Mouse (Mus musculus) liver, adult 2 months (tissue): Measurements from ENCODE around the gene Il17re. TPM values are rescaled to one million over a fixed set of nuclear protein-coding genes. Genes with fewer than 3 reads are reported as not detected.

Source experiments
- DNase-seq: peaks from one replicate; pipeline ENCODE4 v3.0.0-alpha.2; 2011; ENCODE audit warnings: low read depth, low spot score; ENCODE audit errors: extremely low read depth
- H3K27ac ChIP-seq: fragments of 200-500 bp; replicated peaks from 2 replicates; pipeline ENCODE4 v1.5.1; 2012; ENCODE audit warnings: low read depth, mild to moderate bottlenecking, control low read depth, inconsistent platforms, low read length; ENCODE audit not compliant: insufficient read depth
- H3K27me3 ChIP-seq: fragments of 200-500 bp; 2 replicates; pipeline ENCODE4 v1.6.1; 2012; ENCODE audit warnings: mild to moderate bottlenecking, moderate library complexity, low read length, inconsistent platforms; ENCODE audit not compliant: control insufficient read depth, insufficient read depth
- H3K36me3 ChIP-seq: fragments of 200-500 bp; 2 replicates; pipeline ENCODE4 v1.6.1; 2012; ENCODE audit warnings: low read length, inconsistent platforms; ENCODE audit not compliant: control insufficient read depth, insufficient read depth
- H3K4me1 ChIP-seq: fragments of 200-500 bp; 2 replicates; pipeline ENCODE4 v1.6.1; 2011; ENCODE audit warnings: low read length; ENCODE audit not compliant: control insufficient read depth, insufficient read depth
- H3K4me3 ChIP-seq: fragments of 200-500 bp; 2 replicates; pipeline ENCODE4 v1.5.1; 2011; ENCODE audit warnings: low read depth, mild to moderate bottlenecking, control low read depth, low read length, moderate library complexity; ENCODE audit not compliant: insufficient read depth
- H3K79me2 ChIP-seq: fragments of 200-500 bp; 2 replicates; pipeline ENCODE4 v1.6.1; 2012; ENCODE audit warnings: inconsistent platforms, mild to moderate bottlenecking, low read length, moderate library complexity; ENCODE audit not compliant: control insufficient read depth, insufficient read depth
- H3K9ac ChIP-seq: fragments of 200-500 bp; 2 replicates; pipeline ENCODE4 v1.6.1; 2012; ENCODE audit warnings: low read depth, mild to moderate bottlenecking, control low read depth, inconsistent platforms, low read length
- CTCF ChIP-seq: fragments of 200-500 bp; IDR thresholded peaks from 2 replicates; pipeline ENCODE4 v1.5.1; 2011; ENCODE audit warnings: low read depth, low read length, control low read depth
- POLR2A ChIP-seq: fragments of 200-500 bp; IDR thresholded peaks from 2 replicates; pipeline ENCODE4 v1.6.1; 2011; ENCODE audit warnings: low read length, control low read depth; ENCODE audit not compliant: insufficient read depth; ENCODE audit errors: extremely low read depth
- WGBS: fragments of 180-500 bp; shearing (Covaris S2); methylation state at CpG from one replicate; pipeline ENCODE4 v1.1.7; 2018; 5-methylcytosine and 5-hydroxymethylcytosine counted together
- polyA plus RNA-seq: library from polyadenylated mRNA; depleted of rRNA; stranded (reverse); fragments of >200 nt; gene quantifications from 2 replicates; pipeline ENCODE4 v1.2.3, GENCODE M21; 2012
- total RNA-seq: library from RNA; depleted of rRNA; stranded (reverse); fragments of >200 nt; gene quantifications from 2 replicates; pipeline ENCODE4 v1.2.3, GENCODE M21; 2014

Il17re gene
- total and polyA plus RNA-seq, 2 experiments, result 0.26 to 0.46 TPM

DNA sequence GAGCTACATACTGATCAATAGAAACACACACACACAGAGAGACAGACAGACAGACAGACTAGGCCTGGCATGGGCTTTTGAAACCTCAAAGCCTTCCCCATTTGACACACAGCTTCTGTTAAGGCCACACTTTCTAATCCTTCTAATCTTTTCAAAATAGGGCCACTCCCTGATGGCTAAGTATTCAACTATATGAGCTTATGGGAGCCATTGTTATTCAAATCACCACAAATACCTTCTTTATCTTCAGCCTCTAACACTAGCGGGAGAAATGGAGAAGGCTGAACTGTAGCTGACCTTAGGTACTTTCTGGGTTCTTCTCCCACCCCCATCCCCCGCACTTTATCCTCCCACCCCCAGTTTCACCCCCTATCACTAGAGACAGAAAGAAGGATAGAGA lies 44.5 kb downstream of the Il17re start:
- Histone ChIP-seq H3K4me3 (no peak overlapping the region), H3K27ac (no peak overlapping the region), H3K27me3 (peaks cover 7% of the 10 kb centered on the region; the same call in 1 of the 2 replicates), H3K4me1 (no peaks in the 10 kb centered on the region), H3K9ac (no peak overlapping the region), H3K36me3 (no peaks in the 10 kb centered on the region), H3K79me2 (no peaks in the 10 kb centered on the region)
- no peak for TF ChIP-seq CTCF
- no peak for TF ChIP-seq POLR2A
- WGBS, result 88% methylated on average over 2 of the region's 2 CpGs
- DNase-seq, result no peak

DNA sequence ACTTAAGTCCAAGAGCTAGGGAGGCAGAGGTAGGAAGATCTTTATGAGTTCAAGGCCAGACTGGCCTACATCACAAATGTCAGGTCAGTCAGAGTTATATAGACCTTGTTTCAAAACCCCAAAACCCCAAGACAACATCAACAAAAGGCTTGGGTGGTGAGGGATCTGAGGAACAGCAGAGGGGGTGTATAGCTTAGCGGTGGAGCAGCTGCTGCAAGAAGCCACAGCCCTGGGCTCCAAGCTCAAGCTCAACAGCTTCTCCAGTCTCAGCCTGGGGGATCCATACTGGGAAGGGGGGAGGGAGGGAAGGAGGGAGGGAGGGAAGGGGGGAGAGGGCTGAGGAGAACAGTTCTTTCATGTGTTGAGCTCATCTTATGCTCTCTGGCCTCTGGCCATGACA lies 47.4 kb downstream of the Il17re start:
- H3K27me3 ChIP-seq, result peaks cover 7% of the 10 kb centered on the region; the same call in 1 of the 2 replicates
- H3K36me3 ChIP-seq, result no peaks in the 10 kb centered on the region
- H3K4me3 ChIP-seq, result no peak overlapping the region
- WGBS, result 89% methylated on average over 1 of the region's 1 CpGs
- H3K9ac ChIP-seq, result no peak overlapping the region
- no peaks in the 10 kb centered on the region for H3K79me2 ChIP-seq
- H3K27ac ChIP-seq, result no peak overlapping the region
- no peaks in the 10 kb centered on the region for H3K4me1 ChIP-seq
- no peak for DNase-seq
- TF ChIP-seq CTCF (no peak), POLR2A (no peak)

- H3K4me3 ChIP-seq, result no peak overlapping the region
- H3K27ac ChIP-seq, result no peak overlapping the region
Observed at GRCm38 (mm10) chr6:113507130-113507529, 48.8 kb downstream of the Il17re start.

DNA sequence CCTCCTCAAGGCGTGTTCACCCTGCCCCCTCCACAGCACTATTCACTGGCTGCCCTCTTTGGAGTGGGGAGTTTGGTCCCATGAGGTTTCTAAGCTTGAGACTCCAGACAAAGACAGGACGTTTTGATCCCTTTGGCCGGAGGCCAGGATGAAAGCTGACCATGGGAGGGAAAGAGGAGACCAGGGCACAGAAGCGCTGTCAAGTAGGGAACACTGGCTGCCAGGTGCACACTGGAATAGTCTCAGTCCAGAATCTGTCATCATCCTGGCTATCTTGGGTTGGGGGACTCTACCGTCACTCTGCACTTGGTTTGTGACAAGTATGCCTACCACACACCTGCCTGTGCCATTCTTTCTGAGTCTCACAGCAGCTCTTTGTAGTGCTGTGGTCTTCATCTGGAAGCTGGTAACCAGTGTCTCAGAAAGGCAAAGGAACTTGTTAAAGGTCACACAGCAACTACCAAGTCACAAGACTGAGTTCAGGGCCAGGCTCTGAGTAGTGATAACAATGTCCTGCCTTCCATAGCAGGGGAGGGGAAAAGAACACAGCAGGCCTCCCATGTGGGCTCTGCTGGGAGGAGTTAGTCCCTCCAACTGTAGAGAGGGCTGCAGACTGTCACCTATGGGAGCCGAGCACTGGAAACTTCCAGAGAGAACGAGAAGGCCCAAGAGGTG lies 50.1 kb downstream of the Il17re start:
- Histone ChIP-seq H3K9ac (no peak overlapping the region), H3K27me3 (no peaks in the 10 kb centered on the region), H3K36me3 (no peaks in the 10 kb centered on the region), H3K79me2 (no peaks in the 10 kb centered on the region), H3K4me3 (no peak overlapping the region), H3K27ac (no peak overlapping the region), H3K4me1 (no peaks in the 10 kb centered on the region)
- 76% methylated on average over 7 of the region's 7 CpGs for WGBS
- no peak for DNase-seq
- TF ChIP-seq CTCF (no peak), POLR2A (no peak)

More at GRCm38 (mm10) chr6:113507130-113507529, 48.8 kb downstream of the Il17re start:
- Histone ChIP-seq H3K4me1 (no peaks in the 10 kb centered on the region), H3K36me3 (no peaks in the 10 kb centered on the region), H3K27me3 (no peaks in the 10 kb centered on the region), H3K9ac (no peak overlapping the region), H3K79me2 (no peaks in the 10 kb centered on the region)
- DNase-seq, result no peak
- TF ChIP-seq CTCF, result no peak
- no peak for TF ChIP-seq POLR2A

- H3K79me2 ChIP-seq, result no peaks in the 10 kb centered on the region
- H3K4me3 ChIP-seq, result no peak overlapping the region
- 71% methylated on average over 5 of the region's 5 CpGs for WGBS
- no peaks in the 10 kb centered on the region for H3K4me1 ChIP-seq
- no peaks in the 10 kb centered on the region for H3K27me3 ChIP-seq
- no peak for TF ChIP-seq POLR2A
- H3K9ac ChIP-seq, result no peak overlapping the region
- peaks cover 3% of the 10 kb centered on the region; the same call in 1 of the 2 replicates for H3K36me3 ChIP-seq
- DNase-seq, result no peak
- H3K27ac ChIP-seq, result no peak overlapping the region
Observed at GRCm38 (mm10) chr6:113508947-113509280, 50.6 kb downstream of the Il17re start.

DNA sequence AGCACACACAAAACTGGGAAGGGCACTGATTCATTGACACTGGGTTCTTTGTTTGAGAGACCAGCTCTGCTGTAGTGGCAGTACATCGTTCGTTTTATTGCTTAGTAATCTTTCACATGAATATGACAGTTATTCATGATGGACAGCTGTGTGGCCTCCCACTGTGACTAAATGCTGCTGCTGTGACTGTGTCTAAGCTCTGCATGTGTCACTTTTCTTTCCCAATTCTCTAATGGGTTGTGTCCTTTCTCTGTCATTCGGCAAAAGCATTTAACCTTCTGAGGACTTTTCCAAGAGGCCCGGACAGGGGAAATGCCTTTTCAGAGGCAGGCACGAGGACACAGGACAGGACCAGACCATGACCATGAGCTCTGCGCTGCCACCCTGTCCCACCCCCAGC lies 55.7 kb downstream of the Il17re start:
- Histone ChIP-seq H3K27ac (no peak overlapping the region), H3K9ac (no peak overlapping the region), H3K4me3 (no peak overlapping the region), H3K36me3 (peaks cover 39% of the 10 kb centered on the region), H3K79me2 (no peaks in the 10 kb centered on the region), H3K4me1 (no peaks in the 10 kb centered on the region), H3K27me3 (no peaks in the 10 kb centered on the region)
- DNase-seq, result no peak
- 90% methylated on average over 6 of the region's 6 CpGs for WGBS
- no peak for TF ChIP-seq CTCF
- TF ChIP-seq POLR2A, result no peak
